Mouse (Mus musculus) c-Kit-negative CD71-positive TER-119-positive erythroid progenitor cells, embryonic 14.5 days (primary cell): ENCODE results near the gene Gm8890.
"Not testable (repeated sequence)": the region's sequence is repeated elsewhere in the genome, so short reads cannot be mapped to it uniquely, and the experiment has no call there.

Experiments
- DNase-seq: peaks from one replicate; pipeline ENCODE4 v3.0.0-alpha.2; 2013; ENCODE audit warnings: low read depth, low spot score

Gene Gm8890

GRCm38 (mm10) chr5:11255733-11256132 is at the start of gene Gm8890:
TSS of gene Gm8890 (plus strand) at chr5:11256033.
- DNase-seq = not testable (repeated sequence)

DNA sequence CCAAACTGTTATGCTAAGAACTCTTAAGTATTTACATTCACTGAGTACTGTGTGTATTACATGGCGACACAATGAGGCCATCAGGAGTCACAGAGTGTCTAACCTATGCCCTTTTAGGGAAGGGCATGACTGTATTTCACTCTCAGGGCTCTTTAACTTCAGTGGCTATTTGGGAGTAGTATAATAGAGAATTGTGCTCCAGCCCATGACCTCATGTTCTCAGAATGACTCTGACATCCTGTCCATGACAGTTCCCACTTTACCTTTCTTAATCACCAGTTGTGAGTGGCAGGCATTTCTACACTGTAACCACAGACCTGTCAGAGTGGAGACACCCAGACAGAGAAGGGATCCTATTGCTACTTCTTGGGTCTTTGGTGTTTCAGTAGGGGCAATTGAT is 388 bp downstream of the Gm8890 start:
- DNase-seq = not testable (repeated sequence)
